Mouse (Mus musculus): ENCODE measurements at regions not wholly inside any gene's neighbourhood (a gene's known extent, or its start where the extent isn't known, plus 50 kb on each side); places are given as distances from the start of the nearest gene placed in this dataset.
A peak's percentile ranks its signal among the peaks of the same experiment; 100 is the strongest.
"Not testable (repeated sequence)": the region's sequence is repeated elsewhere in the genome, so short reads cannot be mapped to it uniquely, and the experiment has no call there.

DNA sequence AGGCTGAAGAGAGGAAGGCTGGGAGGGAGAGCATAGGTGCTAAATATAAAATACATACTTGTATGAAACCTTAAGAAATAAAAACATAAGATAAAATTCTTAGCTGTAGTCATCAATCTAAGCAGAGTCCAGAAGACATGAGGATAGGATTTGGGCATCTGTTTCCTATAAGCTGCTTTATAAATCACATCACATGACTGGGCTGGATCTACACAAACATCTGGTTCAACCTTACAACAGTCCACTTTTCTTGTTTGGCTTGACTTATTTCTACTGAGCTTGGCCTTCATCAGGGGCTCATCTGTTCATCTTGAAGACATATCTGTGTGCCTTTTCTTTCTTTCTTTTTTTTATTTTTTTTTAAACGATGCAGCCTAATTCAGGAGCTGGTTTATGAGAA lies 338.9 kb upstream of the Nrsn1 start:
- Histone ChIP-seq H3K4me1 (replicated peaks; ENCODE audit: control insufficient read depth, insufficient read depth, low read length) (no peaks in the 10 kb centered on the region), H3K27ac (no peak overlapping the region), H3K9ac (no peak overlapping the region), H3K4me2 (replicated peaks) (no peak overlapping the region), H3K4me3 (replicated peaks; ENCODE audit: low read length) (no peak overlapping the region), H3K27me3 (ENCODE audit: control insufficient read depth, insufficient read depth, low read length) (no peaks in the 10 kb centered on the region), H3K36me3 (replicated peaks; ENCODE audit: control insufficient read depth, insufficient read depth) (no peaks in the 10 kb centered on the region), H3K9me3 (ENCODE audit: control insufficient read depth, low read length) (no peaks in the 10 kb centered on the region)
- DNase-seq (ENCODE audit: low spot score) (no peak), ATAC-seq (ENCODE audit: low FRiP score) (no peak)
- 83% methylated on average over 1 of the region's 1 CpGs for WGBS

DNA sequence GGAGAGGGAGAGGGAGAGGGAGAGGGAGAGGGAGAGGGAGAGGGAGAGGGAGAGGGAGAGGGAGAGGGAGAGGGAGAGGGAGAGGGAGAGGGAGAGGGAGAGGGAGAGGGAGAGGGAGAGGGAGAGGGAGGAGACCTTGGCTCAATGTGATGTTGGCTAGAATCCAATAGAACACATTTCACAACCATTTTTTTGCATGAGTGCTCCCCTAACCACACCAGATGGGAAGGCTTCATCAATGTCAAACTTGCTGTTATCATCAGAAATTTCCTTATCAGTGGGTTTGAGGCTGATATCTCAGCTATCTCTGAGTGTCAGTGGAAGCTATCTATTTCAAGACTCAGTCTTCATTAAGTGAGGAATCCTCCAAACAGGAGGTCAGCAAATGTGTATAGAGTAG lies 331.0 kb upstream of the Nrsn1 start:
- not testable (repeated sequence) for H3K9ac ChIP-seq; H3K4me2 ChIP-seq (replicated peaks); H3K4me1 ChIP-seq (replicated peaks; ENCODE audit: control insufficient read depth, insufficient read depth, low read length); H3K9me3 ChIP-seq (ENCODE audit: control insufficient read depth, low read length); H3K4me3 ChIP-seq (replicated peaks; ENCODE audit: low read length); DNase-seq (ENCODE audit: low spot score); H3K27ac ChIP-seq; H3K36me3 ChIP-seq (replicated peaks; ENCODE audit: control insufficient read depth, insufficient read depth); H3K27me3 ChIP-seq (ENCODE audit: control insufficient read depth, insufficient read depth, low read length); ATAC-seq (ENCODE audit: low FRiP score)

GRCm38 (mm10) chr13:25594629-25595028 lies 324.3 kb upstream of the Nrsn1 start:
- Histone ChIP-seq H3K4me3 (replicated peaks; ENCODE audit: low read length) (no peak overlapping the region), H3K9ac (no peak overlapping the region), H3K27ac (no peak overlapping the region), H3K4me1 (replicated peaks; ENCODE audit: control insufficient read depth, insufficient read depth, low read length) (no peaks in the 10 kb centered on the region), H3K4me2 (replicated peaks) (no peak overlapping the region), H3K9me3 (ENCODE audit: control insufficient read depth, low read length) (no peaks in the 10 kb centered on the region), H3K36me3 (replicated peaks; ENCODE audit: control insufficient read depth, insufficient read depth) (no peaks in the 10 kb centered on the region), H3K27me3 (ENCODE audit: control insufficient read depth, insufficient read depth, low read length) (no peaks in the 10 kb centered on the region)
- 36% methylated on average over 3 of the region's 3 CpGs for WGBS
- no peak for ATAC-seq (ENCODE audit: low FRiP score)
- DNase-seq (ENCODE audit: low spot score) = no peak

DNA sequence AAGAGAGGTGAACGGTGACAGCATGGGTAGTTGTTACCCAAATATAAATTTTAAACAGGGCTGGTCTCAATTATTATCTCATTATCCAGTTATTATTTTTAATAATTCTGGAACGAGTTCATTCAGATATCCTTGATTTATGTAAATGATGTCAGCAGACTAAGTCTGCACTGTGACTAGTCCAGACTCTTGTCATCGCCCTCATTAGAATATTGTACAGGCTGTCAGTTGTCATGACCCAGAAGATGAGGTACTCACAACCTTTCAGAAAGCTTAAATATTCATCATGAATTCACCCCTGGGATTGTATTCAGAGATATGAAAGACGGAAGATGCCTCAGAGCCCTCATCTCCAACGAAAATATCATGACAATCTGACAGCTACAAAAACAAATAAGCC lies 300.3 kb upstream of the Nrsn1 start:
- DNase-seq (ENCODE audit: low spot score) = no peak
- no peak overlapping the region for H3K9ac ChIP-seq
- ATAC-seq (ENCODE audit: low FRiP score) = peak; percentile 34; the same call in 1 of the 2 replicates
- no peak overlapping the region for H3K4me3 ChIP-seq (replicated peaks; ENCODE audit: low read length)
- no peaks in the 10 kb centered on the region for H3K9me3 ChIP-seq (ENCODE audit: control insufficient read depth, low read length)
- WGBS = 48% methylated on average over 5 of the region's 5 CpGs
- no peaks in the 10 kb centered on the region for H3K27me3 ChIP-seq (ENCODE audit: control insufficient read depth, insufficient read depth, low read length)
- H3K4me1 ChIP-seq (replicated peaks; ENCODE audit: control insufficient read depth, insufficient read depth, low read length) = no peaks in the 10 kb centered on the region
- no peak overlapping the region for H3K4me2 ChIP-seq (replicated peaks)
- no peak overlapping the region for H3K27ac ChIP-seq
- H3K36me3 ChIP-seq (replicated peaks; ENCODE audit: control insufficient read depth, insufficient read depth) = no peaks in the 10 kb centered on the region

- WGBS = 17% methylated on average over 2 of the region's 2 CpGs
- DNase-seq (ENCODE audit: low spot score) (peak; percentile 84), ATAC-seq (ENCODE audit: low FRiP score) (peak; percentile 60; the same call in 1 of the 2 replicates)
- no peak overlapping the region for H3K9ac ChIP-seq
- H3K4me1 ChIP-seq (replicated peaks; ENCODE audit: control insufficient read depth, insufficient read depth, low read length) = no peaks in the 10 kb centered on the region
- no peaks in the 10 kb centered on the region for H3K27me3 ChIP-seq (ENCODE audit: control insufficient read depth, insufficient read depth, low read length)
- H3K4me2 ChIP-seq (replicated peaks) = no peak overlapping the region
- no peak overlapping the region for H3K27ac ChIP-seq
- no peaks in the 10 kb centered on the region for H3K9me3 ChIP-seq (ENCODE audit: control insufficient read depth, low read length)
- H3K36me3 ChIP-seq (replicated peaks; ENCODE audit: control insufficient read depth, insufficient read depth) = no peaks in the 10 kb centered on the region
- H3K4me3 ChIP-seq (replicated peaks; ENCODE audit: low read length) = no peak overlapping the region
Measured at GRCm38 (mm10) chr13:25562746-25563145, 292.4 kb upstream of the Nrsn1 start.

DNA sequence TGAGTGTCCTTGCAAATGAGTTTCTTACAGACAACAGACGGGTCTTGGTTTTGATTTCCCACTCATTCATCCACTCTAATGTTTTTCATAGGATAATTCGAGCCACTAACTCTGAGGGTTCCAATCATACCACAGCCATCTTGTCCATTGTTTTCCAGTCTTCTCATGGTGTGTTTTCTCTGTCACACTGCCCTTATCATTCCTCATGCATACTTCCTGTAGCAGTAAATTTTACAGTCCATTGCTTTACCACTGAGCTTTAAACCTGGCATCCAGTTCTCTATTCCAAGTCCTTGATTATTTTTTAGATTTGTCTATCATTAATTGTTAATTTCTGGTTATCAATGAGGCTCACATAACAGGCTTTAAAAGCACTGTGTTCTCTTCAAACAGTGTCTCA lies 290.0 kb upstream of the Nrsn1 start:
- Histone ChIP-seq H3K9ac (no peak overlapping the region), H3K4me2 (replicated peaks) (no peak overlapping the region), H3K27ac (no peak overlapping the region), H3K4me3 (replicated peaks; ENCODE audit: low read length) (no peak overlapping the region), H3K4me1 (replicated peaks; ENCODE audit: control insufficient read depth, insufficient read depth, low read length) (no peaks in the 10 kb centered on the region), H3K36me3 (replicated peaks; ENCODE audit: control insufficient read depth, insufficient read depth) (no peaks in the 10 kb centered on the region), H3K9me3 (ENCODE audit: control insufficient read depth, low read length) (no peaks in the 10 kb centered on the region), H3K27me3 (ENCODE audit: control insufficient read depth, insufficient read depth, low read length) (no peaks in the 10 kb centered on the region)
- DNase-seq (ENCODE audit: low spot score) (no peak), ATAC-seq (ENCODE audit: low FRiP score) (no peak)
- WGBS = 41% methylated on average over 2 of the region's 2 CpGs

GRCm38 (mm10) chr13:25554962-25555361 lies 284.7 kb upstream of the Nrsn1 start:
- 48% methylated on average over 6 of the region's 6 CpGs for WGBS
- H3K4me2 ChIP-seq (replicated peaks) = no peak overlapping the region
- no peak overlapping the region for H3K4me3 ChIP-seq (replicated peaks; ENCODE audit: low read length)
- no peak overlapping the region for H3K27ac ChIP-seq
- no peak for ATAC-seq (ENCODE audit: low FRiP score)
- H3K4me1 ChIP-seq (replicated peaks; ENCODE audit: control insufficient read depth, insufficient read depth, low read length) = no peaks in the 10 kb centered on the region
- no peak overlapping the region for H3K9ac ChIP-seq
- H3K9me3 ChIP-seq (ENCODE audit: control insufficient read depth, low read length) = no peaks in the 10 kb centered on the region
- H3K27me3 ChIP-seq (ENCODE audit: control insufficient read depth, insufficient read depth, low read length) = no peaks in the 10 kb centered on the region
- H3K36me3 ChIP-seq (replicated peaks; ENCODE audit: control insufficient read depth, insufficient read depth) = no peaks in the 10 kb centered on the region
- no peak for DNase-seq (ENCODE audit: low spot score)

DNA sequence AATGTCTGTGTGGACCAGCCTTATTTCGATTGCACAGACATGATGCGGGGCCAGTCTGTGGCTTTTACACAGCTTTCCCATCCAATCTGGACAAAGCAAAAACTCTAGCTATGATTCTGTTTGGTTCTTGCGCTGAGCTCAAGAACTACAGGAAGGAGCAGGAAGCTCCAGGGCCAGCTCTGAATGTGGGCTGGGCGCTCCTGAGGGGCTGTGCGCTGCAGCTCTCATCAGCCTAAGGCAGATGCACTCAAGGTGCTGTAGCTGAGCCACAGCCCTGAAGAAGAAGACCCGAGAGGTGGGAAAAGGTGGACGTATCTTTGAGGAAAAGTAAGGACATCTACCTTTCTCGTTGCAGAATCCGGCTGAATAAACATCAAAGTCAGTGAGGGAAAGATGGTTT lies 278.2 kb upstream of the Nrsn1 start:
- no peak for ATAC-seq (ENCODE audit: low FRiP score)
- DNase-seq (ENCODE audit: low spot score) = no peak
- Histone ChIP-seq H3K4me2 (replicated peaks) (no peak overlapping the region), H3K9ac (no peak overlapping the region), H3K4me1 (replicated peaks; ENCODE audit: control insufficient read depth, insufficient read depth, low read length) (peaks cover 14% of the 10 kb centered on the region; the same call in 1 of the 2 replicates), H3K27me3 (ENCODE audit: control insufficient read depth, insufficient read depth, low read length) (no peaks in the 10 kb centered on the region), H3K36me3 (replicated peaks; ENCODE audit: control insufficient read depth, insufficient read depth) (no peaks in the 10 kb centered on the region), H3K4me3 (replicated peaks; ENCODE audit: low read length) (no peak overlapping the region), H3K9me3 (ENCODE audit: control insufficient read depth, low read length) (no peaks in the 10 kb centered on the region), H3K27ac (peak overlapping the region; percentile 80)
- WGBS = 90% methylated on average over 9 of the region's 9 CpGs

- DNase-seq (ENCODE audit: low spot score) = peak; percentile 70
- H3K36me3 ChIP-seq (replicated peaks; ENCODE audit: control insufficient read depth, insufficient read depth) = no peaks in the 10 kb centered on the region
- H3K4me3 ChIP-seq (replicated peaks; ENCODE audit: low read length) = no peak overlapping the region
- no peaks in the 10 kb centered on the region for H3K9me3 ChIP-seq (ENCODE audit: control insufficient read depth, low read length)
- H3K4me2 ChIP-seq (replicated peaks) = peak overlapping the region; percentile 10; the same call in 1 of the 2 replicates
- peaks cover 14% of the 10 kb centered on the region; the same call in 1 of the 2 replicates for H3K4me1 ChIP-seq (replicated peaks; ENCODE audit: control insufficient read depth, insufficient read depth, low read length)
- WGBS = 44% methylated on average over 12 of the region's 12 CpGs
- ATAC-seq (ENCODE audit: low FRiP score) = peak; percentile 77
- H3K9ac ChIP-seq = no peak overlapping the region
- no peaks in the 10 kb centered on the region for H3K27me3 ChIP-seq (ENCODE audit: control insufficient read depth, insufficient read depth, low read length)
- peak overlapping the region; percentile 80 for H3K27ac ChIP-seq
Measured at GRCm38 (mm10) chr13:25547150-25548145, 277.1 kb upstream of the Nrsn1 start.

Data from hindbrain, embryonic 14.5 days (tissue).